Mouse (Mus musculus): ENCODE data around the gene Casc3. TPM values are rescaled to one million over a fixed set of nuclear protein-coding genes. Genes with fewer than 3 reads are reported as not detected.

The Casc3 gene
- polyA plus RNA-seq, 1 experiment from 2014 or later, result 32.2 TPM

- peaks cover 50% of the 10 kb centered on the region for H3K4me1 ChIP-seq (ENCODE audit: control insufficient read depth, insufficient read depth, low read length)
- no peak overlapping the region for H3K4me2 ChIP-seq (ENCODE audit: low read depth, low read length)
- no peak for DNase-seq (ENCODE audit: low spot score)
- no peak overlapping the region for H3K9ac ChIP-seq (ENCODE audit: low read depth, low read length)
- WGBS, result 92% methylated on average over 26 of the region's 26 CpGs
- peaks cover 25% of the 10 kb centered on the region for H3K36me3 ChIP-seq (ENCODE audit: control insufficient read depth, insufficient read depth, low read length)
- H3K9me3 ChIP-seq (ENCODE audit: control insufficient read depth, low read length), result no peaks in the 10 kb centered on the region
- no peak for ATAC-seq (ENCODE audit: low read depth)
- no peak overlapping the region for H3K27ac ChIP-seq (replicated peaks; ENCODE audit: low read depth, low read length)
- no peak overlapping the region for H3K4me3 ChIP-seq (ENCODE audit: low read depth, low read length)
- no peaks in the 10 kb centered on the region for H3K27me3 ChIP-seq (replicated peaks; ENCODE audit: control insufficient read depth, insufficient read depth, low read length)
These were observed 34.4 kb upstream of the Casc3 start for GRCm38 (mm10) chr11:98770096-98770975.

- no peak overlapping the region for H3K4me3 ChIP-seq (ENCODE audit: low read depth, low read length)
- H3K27me3 ChIP-seq (replicated peaks; ENCODE audit: control insufficient read depth, insufficient read depth, low read length), result no peaks in the 10 kb centered on the region
- peaks cover 50% of the 10 kb centered on the region for H3K4me1 ChIP-seq (ENCODE audit: control insufficient read depth, insufficient read depth, low read length)
- peaks cover 25% of the 10 kb centered on the region for H3K36me3 ChIP-seq (ENCODE audit: control insufficient read depth, insufficient read depth, low read length)
- ATAC-seq (ENCODE audit: low read depth) (no peak), DNase-seq (ENCODE audit: low spot score) (no peak)
- H3K9ac ChIP-seq (ENCODE audit: low read depth, low read length), result no peak overlapping the region
- H3K9me3 ChIP-seq (ENCODE audit: control insufficient read depth, low read length), result no peaks in the 10 kb centered on the region
- H3K27ac ChIP-seq (replicated peaks; ENCODE audit: low read depth, low read length), result no peak overlapping the region
- H3K4me2 ChIP-seq (ENCODE audit: low read depth, low read length), result no peak overlapping the region
- WGBS, result 96% methylated on average over 18 of the region's 18 CpGs
These were observed 33.6 kb upstream of the Casc3 start for GRCm38 (mm10) chr11:98771131-98771530.

GRCm38 (mm10) chr11:98771844-98772525 lies 32.7 kb upstream of the Casc3 start:
- H3K9me3 ChIP-seq (ENCODE audit: control insufficient read depth, low read length), result no peaks in the 10 kb centered on the region
- H3K4me3 ChIP-seq (ENCODE audit: low read depth, low read length), result no peak overlapping the region
- peaks cover 25% of the 10 kb centered on the region for H3K36me3 ChIP-seq (ENCODE audit: control insufficient read depth, insufficient read depth, low read length)
- DNase-seq (ENCODE audit: low spot score) (no peak), ATAC-seq (ENCODE audit: low read depth) (no peak)
- H3K4me1 ChIP-seq (ENCODE audit: control insufficient read depth, insufficient read depth, low read length), result peaks cover 52% of the 10 kb centered on the region
- no peaks in the 10 kb centered on the region for H3K27me3 ChIP-seq (replicated peaks; ENCODE audit: control insufficient read depth, insufficient read depth, low read length)
- H3K9ac ChIP-seq (ENCODE audit: low read depth, low read length), result no peak overlapping the region
- no peak overlapping the region for H3K27ac ChIP-seq (replicated peaks; ENCODE audit: low read depth, low read length)
- no peak overlapping the region for H3K4me2 ChIP-seq (ENCODE audit: low read depth, low read length)
- WGBS, result 96% methylated on average over 11 of the region's 11 CpGs

GRCm38 (mm10) chr11:98772667-98773171 lies 32.0 kb upstream of the Casc3 start:
- ATAC-seq (ENCODE audit: low read depth), result no peak
- Histone ChIP-seq H3K27ac (replicated peaks; ENCODE audit: low read depth, low read length) (no peak overlapping the region), H3K9me3 (ENCODE audit: control insufficient read depth, low read length) (no peaks in the 10 kb centered on the region), H3K9ac (ENCODE audit: low read depth, low read length) (no peak overlapping the region), H3K4me2 (ENCODE audit: low read depth, low read length) (no peak overlapping the region), H3K36me3 (ENCODE audit: control insufficient read depth, insufficient read depth, low read length) (peaks cover 25% of the 10 kb centered on the region), H3K27me3 (replicated peaks; ENCODE audit: control insufficient read depth, insufficient read depth, low read length) (no peaks in the 10 kb centered on the region), H3K4me3 (ENCODE audit: low read depth, low read length) (no peak overlapping the region), H3K4me1 (ENCODE audit: control insufficient read depth, insufficient read depth, low read length) (peaks cover 51% of the 10 kb centered on the region)
- no peak for DNase-seq (ENCODE audit: low spot score)
- WGBS, result 65% methylated on average over 8 of the region's 8 CpGs

GRCm38 (mm10) chr11:98773635-98774295 lies 30.9 kb upstream of the Casc3 start:
- Histone ChIP-seq H3K4me2 (ENCODE audit: low read depth, low read length) (peak overlapping the region; percentile 69), H3K27ac (replicated peaks; ENCODE audit: low read depth, low read length) (no peak overlapping the region; the same call in 1 of the 2 replicates), H3K36me3 (ENCODE audit: control insufficient read depth, insufficient read depth, low read length) (peaks cover 19% of the 10 kb centered on the region), H3K4me1 (ENCODE audit: control insufficient read depth, insufficient read depth, low read length) (peaks cover 41% of the 10 kb centered on the region), H3K27me3 (replicated peaks; ENCODE audit: control insufficient read depth, insufficient read depth, low read length) (no peaks in the 10 kb centered on the region), H3K9ac (ENCODE audit: low read depth, low read length) (peak overlapping the region; percentile 47; the same call in 1 of the 2 replicates), H3K9me3 (ENCODE audit: control insufficient read depth, low read length) (no peaks in the 10 kb centered on the region), H3K4me3 (ENCODE audit: low read depth, low read length) (peak overlapping the region; percentile 32)
- whole genome bisulfite sequencing, result under 1% methylated on average over 32 of the region's 37 CpGs
- DNase-seq (ENCODE audit: low spot score), result peak; percentile 98
- peak; percentile 85 for ATAC-seq (ENCODE audit: low read depth)

- WGBS, result 1% methylated on average over 18 of the region's 22 CpGs
- Histone ChIP-seq H3K27me3 (replicated peaks; ENCODE audit: control insufficient read depth, insufficient read depth, low read length) (no peaks in the 10 kb centered on the region), H3K4me1 (ENCODE audit: control insufficient read depth, insufficient read depth, low read length) (peaks cover 40% of the 10 kb centered on the region), H3K36me3 (ENCODE audit: control insufficient read depth, insufficient read depth, low read length) (peaks cover 9% of the 10 kb centered on the region; the same call in 1 of the 2 replicates), H3K4me2 (ENCODE audit: low read depth, low read length) (peak within 1 kb of the TSS; percentile 69), H3K4me3 (ENCODE audit: low read depth, low read length) (peak within 1 kb of the TSS; percentile 32), H3K9ac (ENCODE audit: low read depth, low read length) (peak within 1 kb of the TSS; percentile 48), H3K27ac (replicated peaks; ENCODE audit: low read depth, low read length) (peak within 1 kb of the TSS; percentile 74), H3K9me3 (ENCODE audit: control insufficient read depth, low read length) (no peaks in the 10 kb centered on the region)
- ATAC-seq (ENCODE audit: low read depth) (no peak), DNase-seq (ENCODE audit: low spot score) (no peak)
These were observed 29.9 kb upstream of the Casc3 start, which contains the start of gene Nr1d1 for GRCm38 (mm10) chr11:98774582-98775347. Gene Nr1d1, minus strand, starts transcription at chr11:98775333.

GRCm38 (mm10) chr11:98775348-98776051 lies 29.2 kb upstream of the Casc3 start:
- Histone ChIP-seq H3K27ac (replicated peaks; ENCODE audit: low read depth, low read length) (peak overlapping the region; percentile 74), H3K4me1 (ENCODE audit: control insufficient read depth, insufficient read depth, low read length) (peaks cover 40% of the 10 kb centered on the region), H3K36me3 (ENCODE audit: control insufficient read depth, insufficient read depth, low read length) (peaks cover 2% of the 10 kb centered on the region; the same call in 1 of the 2 replicates), H3K4me2 (ENCODE audit: low read depth, low read length) (peak overlapping the region; percentile 69), H3K27me3 (replicated peaks; ENCODE audit: control insufficient read depth, insufficient read depth, low read length) (no peaks in the 10 kb centered on the region), H3K4me3 (ENCODE audit: low read depth, low read length) (peak overlapping the region; percentile 32), H3K9ac (ENCODE audit: low read depth, low read length) (peak overlapping the region; percentile 48), H3K9me3 (ENCODE audit: control insufficient read depth, low read length) (no peaks in the 10 kb centered on the region)
- WGBS, result 7% methylated on average over 15 of the region's 15 CpGs
- peak; percentile 97 for DNase-seq (ENCODE audit: low spot score)
- ATAC-seq (ENCODE audit: low read depth), result peak; percentile 85
